Mouse (Mus musculus) ES-E14 (cell line): ENCODE results near the gene Krt16.

ENCODE experiments used
- CHD2 ChIP-seq: IDR thresholded peaks from 2 replicates; pipeline ENCODE4 v1.6.1; 2014; ENCODE audit warnings: mild to moderate bottlenecking, low read depth, low read length, inconsistent platforms
- ZC3H11A ChIP-seq: IDR thresholded peaks from 2 replicates; pipeline ENCODE4 v1.6.1; 2012; ENCODE audit warnings: low read depth, mild to moderate bottlenecking, inconsistent platforms, low read length, borderline replicate concordance
- ZNF384 ChIP-seq: IDR thresholded peaks from 2 replicates; pipeline ENCODE4 v1.6.1; 2012; ENCODE audit warnings: low read depth, low read length, inconsistent platforms

DNA sequence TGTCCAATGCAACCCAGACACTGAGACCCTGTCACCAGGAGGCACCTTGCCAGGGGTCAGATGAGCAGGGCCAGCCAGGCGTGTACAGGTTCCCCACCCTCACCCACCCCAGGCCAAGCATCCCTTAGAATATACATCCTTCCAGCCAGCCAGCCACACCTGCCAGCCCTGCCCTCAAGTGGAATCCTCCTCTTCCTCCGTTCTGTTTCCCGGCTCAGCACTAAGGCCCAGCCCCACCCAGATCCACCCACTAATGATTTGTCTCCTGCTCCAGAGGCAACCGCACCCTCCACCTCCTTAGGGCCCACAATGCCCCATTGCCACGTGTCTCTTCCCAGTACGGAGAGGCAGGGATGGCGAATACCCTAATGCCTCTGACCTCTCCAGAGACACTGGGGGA is 26.0 kb upstream of the Krt16 start:
- no peak for TF ChIP-seq ZNF384
- TF ChIP-seq CHD2, result no peak
- no peak for TF ChIP-seq ZC3H11A
